Comparison of ENCODE assay signal across 8 mouse cellular contexts in genomic region chr2:32625873-32626694, GRCm38 (mm10). TPM values are rescaled to one million over a fixed set of nuclear protein-coding genes. Genes with fewer than 3 reads are reported as not detected.
DNase-seq lines count a peak whose midpoint lies in the region; ATAC-seq and TF ChIP-seq lines count a peak whose summit lies in the region.

No protein-coding gene starts in this region.

- no peak overlapping the region for H3K9ac ChIP-seq in embryonic facial prominence, embryonic 15.5 days
- H3K9ac ChIP-seq in heart, embryonic 16.5 days (ENCODE audit: low read length) = peak overlapping the region; percentile 76
- H3K9ac ChIP-seq in neural tube, embryonic 14.5 days (replicated peaks; ENCODE audit: low read depth, low read length) = peak overlapping the region; percentile 50

- no peaks in the 10 kb centered on the region for H3K36me3 ChIP-seq in testis, adult 2 months (ENCODE audit: control insufficient read depth, insufficient read depth, low read length)
- no peaks in the 10 kb centered on the region for H3K36me3 ChIP-seq in embryonic facial prominence, embryonic 15.5 days
- H3K36me3 ChIP-seq in heart, embryonic 16.5 days (ENCODE audit: control insufficient read depth, insufficient read depth) = peaks cover 3% of the 10 kb centered on the region
- H3K36me3 ChIP-seq in neural tube, embryonic 14.5 days (ENCODE audit: control insufficient read depth, insufficient read depth, low read length) = no peaks in the 10 kb centered on the region

- no peak overlapping the region; the same call in 1 of the 2 replicates for H3K27ac ChIP-seq in testis, adult 2 months (ENCODE audit: control insufficient read depth, insufficient read depth, low read depth, low read length)
- peak overlapping the region; percentile 65 for H3K27ac ChIP-seq in embryonic facial prominence, embryonic 15.5 days (replicated peaks)
- peak overlapping the region; percentile 99 for H3K27ac ChIP-seq in heart, embryonic 16.5 days (ENCODE audit: low read length)
- H3K27ac ChIP-seq in neural tube, embryonic 14.5 days (ENCODE audit: low read depth, low read length) = peak overlapping the region; percentile 78

- peak overlapping the region; percentile 63 for H3K4me3 ChIP-seq in testis, adult 2 months (ENCODE audit: control insufficient read depth, low read depth, low read length)
- H3K4me3 ChIP-seq in embryonic facial prominence, embryonic 15.5 days (replicated peaks) = peak overlapping the region; percentile 11
- peak overlapping the region; percentile 54 for H3K4me3 ChIP-seq in heart, embryonic 16.5 days (ENCODE audit: low read length)
- H3K4me3 ChIP-seq in neural tube, embryonic 14.5 days (ENCODE audit: low read depth, low read length) = peak overlapping the region; percentile 26

- no peak for TF ChIP-seq POLR2A in testis, adult 2 months (IDR thresholded peaks at IDR 0.05; ENCODE audit: control insufficient read depth, low read depth, low read length)

- peak overlapping the region; percentile 55 for H3K4me2 ChIP-seq in embryonic facial prominence, embryonic 15.5 days (replicated peaks)
- peak overlapping the region; percentile 75 for H3K4me2 ChIP-seq in heart, embryonic 16.5 days (ENCODE audit: low read depth, low read length)
- H3K4me2 ChIP-seq in neural tube, embryonic 14.5 days (ENCODE audit: low read depth, low read length) = peak overlapping the region; percentile 47

- peaks cover 24% of the 10 kb centered on the region for H3K4me1 ChIP-seq in testis, adult 2 months (ENCODE audit: control insufficient read depth, insufficient read depth, low read length)
- peaks cover 58% of the 10 kb centered on the region for H3K4me1 ChIP-seq in embryonic facial prominence, embryonic 15.5 days
- peaks cover 54% of the 10 kb centered on the region for H3K4me1 ChIP-seq in heart, embryonic 16.5 days (ENCODE audit: control insufficient read depth, insufficient read depth, low read length)
- peaks cover 41% of the 10 kb centered on the region for H3K4me1 ChIP-seq in neural tube, embryonic 14.5 days (ENCODE audit: control insufficient read depth, insufficient read depth, low read length)

- TF ChIP-seq CTCF in testis, adult 2 months (IDR thresholded peaks at IDR 0.05; ENCODE audit: control insufficient read depth, insufficient read depth, insufficient replicate concordance, low read depth, low read length) = no peak

- ATAC-seq in embryonic facial prominence, embryonic 15.5 days (ENCODE audit: insufficient number of reproducible peaks, low FRiP score, low TSS enrichment, low read depth) = peak; percentile 11
- ATAC-seq in heart, embryonic 16.5 days (replicated peaks; ENCODE audit: extremely low read depth, insufficient read depth, low FRiP score) = peak; percentile 67
- no peak for ATAC-seq in neural tube, embryonic 14.5 days (ENCODE audit: low read depth)

- DNase-seq in testis, postnatal 14 days (ENCODE audit: low spot score) = no peak
- DNase-seq in left cerebral cortex, adult 8-10 months (ENCODE audit: low spot score in 2 of 2) = peak; percentile 37 to 81
- DNase-seq in urinary bladder, adult 2 months (ENCODE audit: low spot score) = no peak
- DNase-seq in thymus, postnatal 36 days = no peak

- H3K9me3 ChIP-seq in embryonic facial prominence, embryonic 15.5 days (replicated peaks) = no peaks in the 10 kb centered on the region
- H3K9me3 ChIP-seq in heart, embryonic 16.5 days (replicated peaks; ENCODE audit: control insufficient read depth, low read length) = no peaks in the 10 kb centered on the region
- no peaks in the 10 kb centered on the region for H3K9me3 ChIP-seq in neural tube, embryonic 14.5 days (ENCODE audit: control insufficient read depth, low read length)

- WGBS in embryonic facial prominence, embryonic 15.5 days = 37% methylated on average over 5 of the region's 5 CpGs
- 25% methylated on average over 5 of the region's 5 CpGs for WGBS in heart, embryonic 16.5 days
- WGBS in neural tube, embryonic 14.5 days = 60% methylated on average over 5 of the region's 5 CpGs

- no peaks in the 10 kb centered on the region for H3K27me3 ChIP-seq in testis, adult 2 months (ENCODE audit: control insufficient read depth, insufficient read depth, low read length)
- H3K27me3 ChIP-seq in embryonic facial prominence, embryonic 15.5 days = no peaks in the 10 kb centered on the region
- no peaks in the 10 kb centered on the region for H3K27me3 ChIP-seq in heart, embryonic 16.5 days (ENCODE audit: control insufficient read depth, insufficient read depth, low read length)
- no peaks in the 10 kb centered on the region for H3K27me3 ChIP-seq in neural tube, embryonic 14.5 days (ENCODE audit: control insufficient read depth, insufficient read depth, low read length)

RNA-seq across cellular contexts. Expression of gene Ak1, which starts 4.5 kb away (rescaled TPM):
- 172 and 177 TPM in 2 replicates for polyA plus RNA-seq in testis, adult 2 months (2012; rRNA removed)
- polyA plus RNA-seq in embryonic facial prominence, embryonic 15.5 days (2015; fragmentation: Nextera tagmentation; extraction: Ambion mirVana) = 67.9 and 83.8 TPM in 2 replicates
- polyA plus RNA-seq in heart, embryonic 16.5 days (2015; fragmentation: Nextera tagmentation; extraction: Ambion mirVana) = 470 and 488 TPM in 2 replicates
- 100 to 1,000 TPM; 143 to 158 (median 151) TPM for total RNA-seq in left cerebral cortex, adult 8-10 months (2022)
- 78.6 and 85.0 TPM in 2 replicates for polyA plus RNA-seq in neural tube, embryonic 14.5 days (2014; fragmentation: Nextera tagmentation; extraction: Ambion mirVana)
- polyA plus RNA-seq in urinary bladder, adult 2 months (2012; rRNA removed) = 43.8 and 59.1 TPM in 2 replicates

RNA-seq across cellular contexts. Expression of gene Eng, which starts 20.3 kb away (rescaled TPM):
- polyA plus RNA-seq in testis, adult 2 months (2012; rRNA removed) = 6.5 and 7.9 TPM in 2 replicates
- 83.8 and 86.3 TPM in 2 replicates for polyA plus RNA-seq in embryonic facial prominence, embryonic 15.5 days (2015; fragmentation: Nextera tagmentation; extraction: Ambion mirVana)
- 170 and 176 TPM in 2 replicates for polyA plus RNA-seq in heart, embryonic 16.5 days (2015; fragmentation: Nextera tagmentation; extraction: Ambion mirVana)
- total RNA-seq in left cerebral cortex, adult 8-10 months (2022) = 10 to 100 TPM; 19.5 to 22.0 (median 21.4) TPM
- 13.0 and 22.9 TPM in 2 replicates for polyA plus RNA-seq in neural tube, embryonic 14.5 days (2014; fragmentation: Nextera tagmentation; extraction: Ambion mirVana)
- polyA plus RNA-seq in urinary bladder, adult 2 months (2012; rRNA removed) = 59.8 and 73.9 TPM in 2 replicates

RNA-seq across cellular contexts. Expression of gene St6galnac6, which starts 26.6 kb away (rescaled TPM):
- polyA plus RNA-seq in testis, adult 2 months (2012; rRNA removed) = 17.6 and 24.7 TPM in 2 replicates
- polyA plus RNA-seq in embryonic facial prominence, embryonic 15.5 days (2015; fragmentation: Nextera tagmentation; extraction: Ambion mirVana) = 26.9 and 27.7 TPM in 2 replicates
- polyA plus RNA-seq in heart, embryonic 16.5 days (2015; fragmentation: Nextera tagmentation; extraction: Ambion mirVana) = 33.4 and 34.1 TPM in 2 replicates
- 100 to 1,000 TPM; 110 to 142 (median 119) TPM for total RNA-seq in left cerebral cortex, adult 8-10 months (2022)
- polyA plus RNA-seq in neural tube, embryonic 14.5 days (2014; fragmentation: Nextera tagmentation; extraction: Ambion mirVana) = 5.2 and 5.4 TPM in 2 replicates
- 20.8 and 33.1 TPM in 2 replicates for polyA plus RNA-seq in urinary bladder, adult 2 months (2012; rRNA removed)

RNA-seq across cellular contexts. Expression of gene St6galnac4, which starts 39.2 kb away (rescaled TPM):
- 1.4 and 1.6 TPM in 2 replicates for polyA plus RNA-seq in testis, adult 2 months (2012; rRNA removed)
- 34.8 and 36.5 TPM in 2 replicates for polyA plus RNA-seq in embryonic facial prominence, embryonic 15.5 days (2015; fragmentation: Nextera tagmentation; extraction: Ambion mirVana)
- 40.6 and 40.7 TPM in 2 replicates for polyA plus RNA-seq in heart, embryonic 16.5 days (2015; fragmentation: Nextera tagmentation; extraction: Ambion mirVana)
- 10 to 100 TPM; 33.9 to 36.5 (median 34.8) TPM for total RNA-seq in left cerebral cortex, adult 8-10 months (2022)
- 30.4 and 35.1 TPM in 2 replicates for polyA plus RNA-seq in neural tube, embryonic 14.5 days (2014; fragmentation: Nextera tagmentation; extraction: Ambion mirVana)
- 13.3 and 16.1 TPM in 2 replicates for polyA plus RNA-seq in urinary bladder, adult 2 months (2012; rRNA removed)

RNA-seq across cellular contexts. Expression of gene 9430097D07Rik, which starts 50.6 kb away (rescaled TPM):
- polyA plus RNA-seq in testis, adult 2 months (2012; rRNA removed) = 2.2 and 2.3 TPM in 2 replicates
- 0.11 and 0.12 TPM in 2 replicates for polyA plus RNA-seq in embryonic facial prominence, embryonic 15.5 days (2015; fragmentation: Nextera tagmentation; extraction: Ambion mirVana)
- polyA plus RNA-seq in heart, embryonic 16.5 days (2015; fragmentation: Nextera tagmentation; extraction: Ambion mirVana) = not detected in 2 replicates
- 1 to 10 TPM in 2 of 4 experiments, under 1 TPM in 2; 0.84 to 2.4 (median 1.1) TPM for total RNA-seq in left cerebral cortex, adult 8-10 months (2022)
- 0.98 and 1.2 TPM in 2 replicates for polyA plus RNA-seq in neural tube, embryonic 14.5 days (2014; fragmentation: Nextera tagmentation; extraction: Ambion mirVana)
- polyA plus RNA-seq in urinary bladder, adult 2 months (2012; rRNA removed) = 0.07 TPM in 1 of 2 replicates, not detected in the other

Comparison
In these comparisons a context has a peak if more than half of its experiments do, and no peak if none do; other contexts are left out.
1. H3K4me3 ChIP-seq: peak in every context shown above with its lines; median percentile 63 in testis, adult 2 months; 54 in heart, embryonic 16.5 days; 26 in neural tube, embryonic 14.5 days; 11 in embryonic facial prominence, embryonic 15.5 days.
2. DNase-seq: peak in left cerebral cortex, adult 8-10 months (2 of 2); none in testis, postnatal 14 days (single experiment), urinary bladder, adult 2 months (single experiment) and thymus, postnatal 36 days (0 of 2).
3. Peak in every context shown above with its lines, with median percentiles within 50 percentile points of each other: H3K4me2 ChIP-seq.